ENCODE assay signal across 19 mouse cellular contexts in genomic region chr10:96074386-96074785, GRCm38 (mm10).
"Had no signal": no experiment of that assay in that cellular context is flagged by ENCODE, and none has a peak within 500 bp of the region (broad histone marks: within the 10 kb centered on the region; RNA-seq: fewer than 3 reads in every experiment).

No protein-coding gene starts in this region.

- H3K9me3 ChIP-seq: intestine, embryonic 15.5 days; kidney, embryonic 15.5 days; liver, embryonic 13.5 days; lung, embryonic 15.5 days; neural tube, embryonic 12.5 days; neural tube, embryonic 15.5 days had no signal

- H3K4me1 ChIP-seq: intestine, embryonic 15.5 days; kidney, embryonic 15.5 days; liver, embryonic 13.5 days had no signal

- H3K9ac ChIP-seq: intestine, embryonic 15.5 days; kidney, embryonic 15.5 days; liver, embryonic 13.5 days; lung, embryonic 15.5 days; neural tube, embryonic 12.5 days; neural tube, embryonic 15.5 days had no signal

- H3K4me2 ChIP-seq: intestine, embryonic 15.5 days; kidney, embryonic 15.5 days; liver, embryonic 13.5 days; lung, embryonic 15.5 days; midbrain, embryonic 11.5 days; neural tube, embryonic 12.5 days; neural tube, embryonic 15.5 days had no signal

- ATAC-seq: intestine, embryonic 15.5 days had no signal

- H3K36me3 ChIP-seq: intestine, embryonic 15.5 days; kidney, embryonic 15.5 days; liver, embryonic 13.5 days; lung, embryonic 15.5 days; neural tube, embryonic 12.5 days; neural tube, embryonic 15.5 days had no signal

- H3K27ac ChIP-seq: intestine, embryonic 15.5 days; kidney, embryonic 15.5 days; left cerebral cortex, adult 2 months; liver, embryonic 13.5 days; lung, embryonic 15.5 days; neural tube, embryonic 12.5 days; neural tube, embryonic 15.5 days; stomach, postnatal 0 days had no signal

- DNase-seq: kidney, adult 11 months; kidney, adult 8-10 months; kidney, postnatal 10 days; kidney, postnatal 36 days; layer of hippocampus, postnatal 36 days; liver, embryonic 13.5 days; midbrain, embryonic 14.5 days; right cerebral cortex, adult 18-20 months; right cerebral cortex, postnatal 14 days; right cerebral cortex, postnatal 4 days; thymus, postnatal 25 days had no signal

- H3K27me3 ChIP-seq: intestine, embryonic 15.5 days; kidney, embryonic 15.5 days; liver, embryonic 13.5 days; lung, embryonic 15.5 days; neural tube, embryonic 12.5 days; neural tube, embryonic 15.5 days had no signal

- H3K4me3 ChIP-seq: intestine, embryonic 15.5 days; kidney, embryonic 15.5 days; left cerebral cortex, adult 2 months; liver, embryonic 13.5 days; lung, embryonic 15.5 days; neural tube, embryonic 12.5 days; neural tube, embryonic 15.5 days had no signal
